Mouse (Mus musculus) heart, embryonic 12.5 days (tissue): ENCODE measurements around the gene Epyc. TPM values are rescaled to one million over a fixed set of nuclear protein-coding genes. Genes with fewer than 3 reads are reported as not detected.

Experiments used
- ATAC-seq: fragments of 200-750 bp; cut with Nextera tagmentation; 2 replicates; pipeline ENCODE4 v1.8.0; 2017; ENCODE audit warnings: moderate TSS enrichment, moderate library complexity; ENCODE audit not compliant: insufficient number of reproducible peaks, low FRiP score
- H3K27ac ChIP-seq: fragments of 300-500 bp; sonication (generic); 2 replicates; pipeline ENCODE4 v1.5.1; 2016; ENCODE audit warnings: mild to moderate bottlenecking, moderate library complexity; ENCODE audit not compliant: poor library complexity, severe bottlenecking
- H3K27me3 ChIP-seq: fragments of 300-500 bp; sonication (generic); replicated peaks from 2 replicates; pipeline ENCODE4 v1.6.1; 2016; ENCODE audit warnings: mild to moderate bottlenecking, moderate library complexity
- H3K36me3 ChIP-seq: fragments of 300-500 bp; sonication (generic); 2 replicates; pipeline ENCODE4 v1.6.1; 2016; ENCODE audit warnings: mild to moderate bottlenecking, moderate library complexity
- H3K4me1 ChIP-seq: fragments of 300-500 bp; sonication (generic); replicated peaks from 2 replicates; pipeline ENCODE4 v1.6.1; 2016; ENCODE audit warnings: mild to moderate bottlenecking
- H3K4me2 ChIP-seq: fragments of 300-500 bp; sonication (generic); 2 replicates; pipeline ENCODE4 v1.6.1; 2016; ENCODE audit warnings: mild to moderate bottlenecking, moderate library complexity
- H3K4me3 ChIP-seq: fragments of 300-500 bp; sonication (generic); 2 replicates; pipeline ENCODE4 v1.5.1; 2016; ENCODE audit warnings: mild to moderate bottlenecking
- H3K9ac ChIP-seq: fragments of 300-500 bp; sonication (generic); 2 replicates; pipeline ENCODE4 v1.6.1; 2016; ENCODE audit warnings: mild to moderate bottlenecking, moderate library complexity
- H3K9me3 ChIP-seq: fragments of 300-500 bp; sonication (generic); replicated peaks from 2 replicates; pipeline ENCODE4 v1.6.1; 2016; ENCODE audit warnings: mild to moderate bottlenecking, moderate library complexity
- WGBS: fragments of 180-500 bp; shearing (Covaris S2); methylation state at CpG from one replicate; pipeline ENCODE4 v1.1.7; 2016; 5-methylcytosine and 5-hydroxymethylcytosine counted together
- polyA plus RNA-seq: library from polyadenylated mRNA; unstranded; fragments of >200 nt; fragmentation: Nextera tagmentation; extraction: Ambion mirVana; gene quantifications from 2 replicates; pipeline ENCODE4 v1.2.1, GENCODE M21; 2016

Gene Epyc
- polyA plus RNA-seq, 1 experiment from 2014 or later = 0.79 TPM

- WGBS = 68% methylated on average over 1 of the region's 1 CpGs
These were observed 15.6 kb downstream of the Epyc start for GRCm38 (mm10) chr10:97659489-97659888.

GRCm38 (mm10) chr10:97668656-97669055 lies 24.8 kb downstream of the Epyc start:
- Histone ChIP-seq H3K27ac (no peak overlapping the region), H3K4me3 (no peak overlapping the region), H3K4me1 (no peaks in the 10 kb centered on the region), H3K9ac (no peak overlapping the region), H3K27me3 (no peaks in the 10 kb centered on the region), H3K36me3 (no peaks in the 10 kb centered on the region), H3K9me3 (0 out of 2 replicates have a peak, but pooled peaks cover 4% of the 10 kb centered on the region), H3K4me2 (no peak overlapping the region)
- WGBS = 60% methylated on average over 4 of the region's 4 CpGs
- ATAC-seq = no peak

More at GRCm38 (mm10) chr10:97659489-97659888, 15.6 kb downstream of the Epyc start:
- H3K9me3 ChIP-seq = no peaks in the 10 kb centered on the region
- H3K27ac ChIP-seq = no peak overlapping the region
- H3K36me3 ChIP-seq = no peaks in the 10 kb centered on the region
- H3K9ac ChIP-seq = no peak overlapping the region
- H3K4me2 ChIP-seq = no peak overlapping the region
- ATAC-seq = no peak
- no peaks in the 10 kb centered on the region for H3K27me3 ChIP-seq
- H3K4me3 ChIP-seq = no peak overlapping the region
- H3K4me1 ChIP-seq = no peaks in the 10 kb centered on the region

GRCm38 (mm10) chr10:97670202-97670601 lies 26.3 kb downstream of the Epyc start:
- Histone ChIP-seq H3K4me3 (no peak overlapping the region), H3K36me3 (no peaks in the 10 kb centered on the region), H3K4me1 (no peaks in the 10 kb centered on the region), H3K9me3 (0 out of 2 replicates have a peak, but pooled peaks cover 4% of the 10 kb centered on the region), H3K9ac (no peak overlapping the region), H3K4me2 (no peak overlapping the region), H3K27me3 (no peaks in the 10 kb centered on the region), H3K27ac (no peak overlapping the region)
- no peak for ATAC-seq
- WGBS = 57% methylated on average over 4 of the region's 4 CpGs

- WGBS = 53% methylated on average over 2 of the region's 2 CpGs
- ATAC-seq = no peak
- Histone ChIP-seq H3K4me1 (no peaks in the 10 kb centered on the region), H3K27ac (no peak overlapping the region), H3K9me3 (no peaks in the 10 kb centered on the region), H3K36me3 (no peaks in the 10 kb centered on the region), H3K27me3 (no peaks in the 10 kb centered on the region), H3K9ac (no peak overlapping the region), H3K4me3 (no peak overlapping the region), H3K4me2 (no peak overlapping the region)
These were observed 29.4 kb downstream of the Epyc start for GRCm38 (mm10) chr10:97673239-97673638.

DNA sequence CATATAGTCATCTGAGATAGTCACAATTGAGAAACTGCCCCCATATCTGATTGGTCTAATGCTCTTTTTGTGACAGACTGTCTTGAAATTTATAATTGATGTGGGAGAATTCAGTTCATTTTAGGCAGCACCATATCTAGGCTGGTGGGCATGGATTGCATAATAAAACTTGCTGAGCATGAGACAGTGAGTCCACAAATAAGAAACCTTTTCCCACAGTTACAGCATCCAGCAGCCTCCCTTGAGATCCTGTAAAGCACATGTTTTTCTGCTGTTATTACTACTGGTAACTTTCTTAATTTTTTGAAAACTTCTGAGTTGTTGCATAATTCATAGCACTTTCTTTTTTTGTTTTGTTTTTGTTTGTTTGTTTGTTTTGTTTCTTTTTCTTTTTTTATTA lies 39.1 kb downstream of the Epyc start:
- Histone ChIP-seq H3K9me3 (no peaks in the 10 kb centered on the region), H3K4me3 (no peak overlapping the region), H3K27me3 (no peaks in the 10 kb centered on the region), H3K4me2 (no peak overlapping the region), H3K27ac (no peak overlapping the region), H3K4me1 (no peaks in the 10 kb centered on the region), H3K36me3 (no peaks in the 10 kb centered on the region), H3K9ac (no peak overlapping the region)
- ATAC-seq = no peak

GRCm38 (mm10) chr10:97687198-97687597 lies 43.3 kb downstream of the Epyc start:
- ATAC-seq = no peak
- H3K4me1 ChIP-seq = no peaks in the 10 kb centered on the region
- no peak overlapping the region for H3K4me3 ChIP-seq
- no peak overlapping the region for H3K9ac ChIP-seq
- H3K27ac ChIP-seq = no peak overlapping the region
- no peaks in the 10 kb centered on the region for H3K27me3 ChIP-seq
- WGBS = 71% methylated on average over 1 of the region's 1 CpGs
- H3K9me3 ChIP-seq = no peaks in the 10 kb centered on the region
- H3K4me2 ChIP-seq = no peak overlapping the region
- H3K36me3 ChIP-seq = no peaks in the 10 kb centered on the region

DNA sequence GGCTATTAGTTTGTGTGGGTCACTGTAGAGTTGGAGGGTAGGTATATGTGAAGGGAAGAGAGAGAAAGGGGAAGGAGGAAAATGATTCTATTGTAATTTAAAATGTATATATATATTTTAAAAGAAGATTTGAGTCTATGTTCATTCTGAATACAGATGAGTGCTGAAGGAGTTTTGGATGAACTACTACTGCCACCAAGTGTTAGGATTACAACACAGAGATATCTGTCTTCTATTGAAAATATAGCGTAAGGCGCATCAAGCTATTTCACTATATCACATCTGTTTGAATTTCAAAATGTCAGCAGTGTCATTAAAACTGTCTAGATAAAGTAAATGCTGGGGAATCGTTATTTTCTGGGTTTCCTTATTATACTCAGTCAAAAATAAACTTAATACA lies 45.6 kb downstream of the Epyc start:
- Histone ChIP-seq H3K4me2 (no peak overlapping the region), H3K4me1 (no peaks in the 10 kb centered on the region), H3K27me3 (no peaks in the 10 kb centered on the region), H3K4me3 (no peak overlapping the region), H3K27ac (no peak overlapping the region), H3K36me3 (no peaks in the 10 kb centered on the region), H3K9me3 (peaks cover 13% of the 10 kb centered on the region), H3K9ac (no peak overlapping the region)
- WGBS = 76% methylated on average over 3 of the region's 3 CpGs
- no peak for ATAC-seq

- no peaks in the 10 kb centered on the region for H3K36me3 ChIP-seq
- H3K27me3 ChIP-seq = no peaks in the 10 kb centered on the region
- WGBS = 62% methylated on average over 20 of the region's 20 CpGs
- peak within 1 kb of the TSS; percentile 22; the same call in 1 of the 2 replicates for H3K4me2 ChIP-seq
- H3K4me1 ChIP-seq = no peaks in the 10 kb centered on the region
- no peak for ATAC-seq
- H3K9me3 ChIP-seq = peaks cover 13% of the 10 kb centered on the region
- no peak within 1 kb of the TSS for H3K27ac ChIP-seq
- H3K4me3 ChIP-seq = no peak within 1 kb of the TSS
- H3K9ac ChIP-seq = no peak within 1 kb of the TSS
These were observed 49.0 kb downstream of the Epyc start, which contains the start of gene Ccer1 for GRCm38 (mm10) chr10:97692913-97693312. Gene Ccer1, plus strand, starts transcription at chr10:97693059.

DNA sequence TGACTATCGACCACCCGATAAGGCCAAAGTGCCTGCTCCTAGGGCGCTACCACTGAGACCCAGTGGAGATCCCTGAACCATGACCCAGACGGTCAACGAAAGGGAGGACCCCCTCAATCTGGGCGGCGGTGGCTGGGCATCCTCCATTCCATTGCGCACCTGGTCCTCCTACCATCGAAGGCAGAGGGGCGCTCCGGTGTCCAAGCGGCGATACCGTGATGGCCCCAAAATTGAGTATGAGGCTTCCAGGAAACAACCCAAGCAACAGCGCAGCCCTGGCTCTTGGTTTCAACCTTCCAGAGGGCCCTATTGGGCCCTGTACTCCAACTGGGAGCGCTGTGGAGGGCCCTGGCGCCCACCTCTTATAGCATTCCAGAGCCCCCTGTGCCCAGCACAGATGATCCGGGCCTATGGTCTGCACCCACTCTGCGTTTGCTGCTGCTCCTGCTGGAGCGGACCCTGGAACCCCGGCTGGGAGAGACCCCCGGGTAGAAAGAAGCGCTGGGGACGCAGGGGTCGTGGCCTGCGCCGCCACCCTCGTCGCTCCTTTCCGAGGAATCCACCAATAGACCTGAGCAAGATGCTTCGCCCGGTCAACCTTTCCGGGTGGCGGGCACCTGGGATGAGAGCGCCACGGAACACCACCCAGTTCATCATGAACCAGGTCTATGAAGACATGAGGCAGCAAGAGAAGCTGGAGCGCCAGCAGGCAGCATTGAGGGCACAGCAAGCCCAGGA lies 49.7 kb downstream of the Epyc start:
- Histone ChIP-seq H3K27me3 (no peaks in the 10 kb centered on the region), H3K9ac (no peak overlapping the region), H3K36me3 (no peaks in the 10 kb centered on the region), H3K27ac (no peak overlapping the region), H3K4me3 (no peak overlapping the region), H3K4me2 (no peak overlapping the region), H3K4me1 (no peaks in the 10 kb centered on the region), H3K9me3 (peaks cover 13% of the 10 kb centered on the region)
- WGBS = 82% methylated on average over 37 of the region's 37 CpGs
- ATAC-seq = no peak

DNA sequence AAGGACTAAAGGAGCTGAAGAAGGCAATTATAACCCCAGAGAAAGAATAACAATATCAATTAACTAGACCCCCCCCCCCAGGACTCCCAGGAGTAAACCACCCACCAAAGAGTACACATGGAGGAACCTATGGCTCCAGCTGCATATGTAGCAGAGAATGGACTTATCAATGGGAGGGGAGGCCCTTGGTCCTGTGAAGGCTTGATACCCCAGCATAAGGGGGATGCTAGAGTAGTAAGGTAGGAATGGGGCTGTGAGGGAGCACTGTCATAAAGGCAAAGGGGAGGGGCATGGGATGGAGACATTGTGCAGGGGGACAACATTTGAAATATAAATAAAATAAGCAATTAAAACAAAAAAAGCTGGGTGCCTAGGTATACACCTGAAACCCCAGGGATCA lies 58.5 kb downstream of the Epyc start:
- H3K9me3 ChIP-seq = no peaks in the 10 kb centered on the region
- no peak overlapping the region for H3K27ac ChIP-seq
- no peak overlapping the region for H3K4me3 ChIP-seq
- ATAC-seq = no peak
- H3K27me3 ChIP-seq = no peaks in the 10 kb centered on the region
- H3K4me1 ChIP-seq = no peaks in the 10 kb centered on the region
- no peak overlapping the region for H3K4me2 ChIP-seq
- H3K36me3 ChIP-seq = no peaks in the 10 kb centered on the region
- H3K9ac ChIP-seq = no peak overlapping the region

DNA sequence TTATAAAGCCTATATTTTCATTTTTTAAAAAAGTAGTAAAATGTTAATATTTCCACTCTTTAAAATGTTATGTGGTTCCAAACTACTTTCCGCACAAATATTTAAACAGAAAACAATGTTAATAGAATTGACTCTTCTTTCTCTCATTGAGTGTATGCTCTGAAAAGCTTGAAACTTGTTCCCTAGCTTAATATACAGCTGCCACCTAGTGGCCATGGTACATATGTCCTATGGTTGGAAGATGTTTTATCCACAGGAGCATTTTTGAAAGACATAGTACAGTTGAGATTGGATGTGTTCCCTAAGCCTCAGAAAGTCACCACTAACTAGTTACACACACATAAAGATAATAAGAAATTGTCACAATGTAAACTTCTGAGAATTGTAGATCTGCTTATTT lies 60.7 kb downstream of the Epyc start:
- Histone ChIP-seq H3K27me3 (no peaks in the 10 kb centered on the region), H3K9ac (no peak overlapping the region), H3K4me3 (no peak overlapping the region), H3K4me2 (no peak overlapping the region), H3K27ac (no peak overlapping the region), H3K9me3 (no peaks in the 10 kb centered on the region), H3K4me1 (no peaks in the 10 kb centered on the region), H3K36me3 (no peaks in the 10 kb centered on the region)
- WGBS = 30% methylated on average over 1 of the region's 1 CpGs
- ATAC-seq = no peak

- no peak for ATAC-seq
- Histone ChIP-seq H3K9ac (no peak overlapping the region), H3K27me3 (no peaks in the 10 kb centered on the region), H3K4me3 (no peak overlapping the region), H3K4me1 (peaks cover 9% of the 10 kb centered on the region; the same call in 1 of the 2 replicates), H3K9me3 (no peaks in the 10 kb centered on the region), H3K36me3 (no peaks in the 10 kb centered on the region), H3K27ac (no peak overlapping the region), H3K4me2 (no peak overlapping the region)
- WGBS = 3% methylated on average over 5 of the region's 5 CpGs
These were observed 68.8 kb downstream of the Epyc start for GRCm38 (mm10) chr10:97712687-97713086.
